Mouse (Mus musculus) limb, embryonic 14.5 days (tissue): ENCODE data around the gene Wrap73. TPM values are rescaled to one million over a fixed set of nuclear protein-coding genes. Genes with fewer than 3 reads are reported as not detected.
A peak's percentile ranks its signal among the peaks of the same experiment; 100 is the strongest.

ENCODE experiments used
- ATAC-seq: fragments of 200-750 bp; cut with Nextera tagmentation; 2 replicates; pipeline ENCODE4 v1.8.0; 2017; ENCODE audit warnings: low read depth, moderate number of reproducible peaks, moderate TSS enrichment; ENCODE audit not compliant: low FRiP score
- DNase-seq: peaks from one replicate; pipeline ENCODE4 v3.0.0-alpha.2; 2015; ENCODE audit warnings: low spot score
- H3K27ac ChIP-seq: fragments of 300-500 bp; sonication (generic); replicated peaks from 2 replicates; pipeline ENCODE4 v1.5.1; 2014; ENCODE audit warnings: low read depth, mild to moderate bottlenecking, low read length, moderate library complexity, mixed read lengths
- H3K27me3 ChIP-seq: fragments of 300-500 bp; sonication (generic); 2 replicates; pipeline ENCODE4 v1.6.1; 2014; ENCODE audit warnings: low read length, mixed read lengths; ENCODE audit not compliant: control insufficient read depth, insufficient read depth
- H3K36me3 ChIP-seq: fragments of 300-500 bp; sonication (generic); 2 replicates; pipeline ENCODE4 v1.6.1; 2014; ENCODE audit warnings: mild to moderate bottlenecking, low read length, moderate library complexity, mixed read lengths; ENCODE audit not compliant: control insufficient read depth, insufficient read depth
- H3K4me1 ChIP-seq: fragments of 300-500 bp; sonication (generic); 2 replicates; pipeline ENCODE4 v1.6.1; 2014; ENCODE audit warnings: antibody characterized with exemption, low read length, mixed read lengths; ENCODE audit not compliant: control insufficient read depth, insufficient read depth
- H3K4me2 ChIP-seq: fragments of 300-500 bp; sonication (generic); replicated peaks from 2 replicates; pipeline ENCODE4 v1.6.1; 2014; ENCODE audit warnings: low read depth, mild to moderate bottlenecking, low read length, moderate library complexity; ENCODE audit not compliant: severe bottlenecking
- H3K4me3 ChIP-seq: fragments of 300-500 bp; sonication (generic); replicated peaks from 2 replicates; pipeline ENCODE4 v1.5.1; 2014; ENCODE audit warnings: low read length
- H3K9ac ChIP-seq: fragments of 300-500 bp; sonication (generic); 2 replicates; pipeline ENCODE4 v1.6.1; 2014; ENCODE audit warnings: mild to moderate bottlenecking, low read depth, low read length, moderate library complexity; ENCODE audit not compliant: severe bottlenecking
- H3K9me3 ChIP-seq: fragments of 300-500 bp; sonication (generic); 2 replicates; pipeline ENCODE4 v1.6.1; 2016; ENCODE audit warnings: low read length; ENCODE audit not compliant: control insufficient read depth
- POLR2A ChIP-seq: fragments of 200-500 bp; IDR thresholded peaks from 2 replicates; pipeline ENCODE4 v1.8.0; 2012; ENCODE audit warnings: inconsistent platforms, mild to moderate bottlenecking, moderate library complexity, borderline replicate concordance; ENCODE audit not compliant: insufficient read depth, insufficient read length; ENCODE audit errors: extremely low read depth
- WGBS: fragments of 180-500 bp; shearing (Covaris S2); extraction: QIAGEN DNeasy Blood & Tissue Kit; methylation state at CpG from one replicate; pipeline ENCODE4 v1.1.7; 2014; 5-methylcytosine and 5-hydroxymethylcytosine counted together
- polyA plus RNA-seq, 2 experiments: library from polyadenylated mRNA; depleted of rRNA in 1 of 2; stranded (reverse) in 1 of 2; unstranded in 1 of 2; fragments of >200 nt; fragmentation: Nextera tagmentation in 1 of 2; extraction: Ambion mirVana in 1 of 2; gene quantifications; 2 replicates each; pipeline versions ENCODE4 v1.2.1 to v1.2.3; 2012 to 2014

Gene Wrap73
- polyA plus RNA-seq (2012; rRNA removed), result 37.9 and 47.7 TPM in 2 replicates
- 38.2 and 45.3 TPM in 2 replicates for polyA plus RNA-seq (2014; fragmentation: Nextera tagmentation; extraction: Ambion mirVana)

DNA sequence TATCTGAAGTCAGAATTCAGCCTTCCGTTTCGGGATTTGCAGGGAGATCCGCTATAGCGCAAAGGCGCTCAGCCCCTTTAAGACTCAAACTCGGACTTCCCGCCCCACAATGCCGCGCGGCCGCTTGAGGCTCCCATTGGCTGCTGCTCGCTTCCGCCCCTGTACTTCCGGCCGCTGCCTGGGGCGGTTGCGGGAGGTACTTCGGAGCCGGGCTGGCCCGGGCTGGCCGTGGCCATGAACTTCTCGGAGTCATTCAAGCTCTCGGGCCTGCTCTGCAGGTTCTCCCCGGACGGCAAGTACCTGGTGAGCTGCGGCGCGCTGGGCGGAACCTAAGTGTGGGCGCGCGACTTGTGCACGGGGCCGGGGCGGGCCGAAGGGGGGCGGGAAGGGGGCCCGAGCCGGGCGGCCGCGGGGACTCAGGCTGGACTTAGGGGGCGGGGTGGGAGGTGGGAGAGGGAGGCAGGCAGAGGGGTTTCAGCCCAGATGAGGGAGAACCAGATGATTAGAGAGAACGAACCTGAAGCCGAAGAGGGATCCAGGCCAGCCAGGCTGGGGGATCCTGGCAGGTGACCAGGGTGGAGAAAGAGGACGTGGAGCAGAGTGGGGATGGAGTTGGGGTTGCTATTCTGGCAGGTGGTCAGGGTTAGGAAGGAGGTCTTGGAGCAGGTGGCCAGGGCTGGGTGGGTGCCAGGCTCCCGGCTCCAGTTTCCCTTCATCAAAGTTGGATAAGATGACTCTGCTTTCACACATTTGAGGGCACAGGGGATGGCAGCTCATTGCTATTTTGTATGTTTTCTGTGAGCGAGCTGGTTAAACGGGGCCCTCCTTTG lies at the start of gene Wrap73:
Gene Wrap73, plus strand, starts transcription at position 162 of the 830 bp plus-strand sequence.
- DNase-seq (peak; percentile 90), ATAC-seq (peak; percentile 97)
- Histone ChIP-seq H3K4me3 (peak within 1 kb of the TSS; percentile 64), H3K4me1 (peaks cover 15% of the 10 kb centered on the region; the same call in 1 of the 2 replicates), H3K9ac (peak within 1 kb of the TSS; percentile 68), H3K27me3 (peaks cover 43% of the 10 kb centered on the region), H3K36me3 (peaks cover 9% of the 10 kb centered on the region; the same call in 1 of the 2 replicates), H3K4me2 (peak within 1 kb of the TSS; percentile 83), H3K9me3 (no peaks in the 10 kb centered on the region), H3K27ac (peak within 1 kb of the TSS; percentile 63)
- 3% methylated on average over 49 of the region's 49 CpGs for WGBS
- 0 out of 2 replicates have a peak, but pooled peaks have one; percentile 40 for TF ChIP-seq POLR2A

DNA sequence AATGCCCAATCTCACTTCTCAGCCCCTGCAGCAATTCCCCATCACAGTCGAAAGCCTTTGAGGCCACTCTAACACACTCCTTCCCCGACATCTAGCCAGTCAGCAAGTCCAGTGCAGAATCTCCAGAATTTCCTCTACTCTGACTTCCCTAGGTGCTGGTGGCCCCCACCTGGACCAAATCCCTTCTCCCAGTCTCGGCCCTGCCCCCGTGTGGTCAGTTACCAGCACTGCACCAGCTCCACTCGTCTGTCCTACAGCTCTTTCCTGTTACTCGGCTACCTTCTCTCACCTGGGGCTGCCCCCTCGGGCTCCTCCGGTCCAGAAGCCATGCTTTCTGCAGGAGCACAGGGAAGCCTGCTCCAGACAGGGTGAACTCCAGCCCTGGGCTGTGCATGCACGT lies 49.0 kb upstream of the Wrap73 start:
- Histone ChIP-seq H3K4me1 (no peaks in the 10 kb centered on the region), H3K36me3 (no peaks in the 10 kb centered on the region), H3K9ac (no peak overlapping the region), H3K4me3 (no peak overlapping the region), H3K27ac (no peak overlapping the region), H3K4me2 (no peak overlapping the region), H3K27me3 (no peaks in the 10 kb centered on the region), H3K9me3 (no peaks in the 10 kb centered on the region)
- WGBS, result 16% methylated on average over 9 of the region's 9 CpGs
- no peak for TF ChIP-seq POLR2A
- ATAC-seq (no peak), DNase-seq (no peak)

DNA sequence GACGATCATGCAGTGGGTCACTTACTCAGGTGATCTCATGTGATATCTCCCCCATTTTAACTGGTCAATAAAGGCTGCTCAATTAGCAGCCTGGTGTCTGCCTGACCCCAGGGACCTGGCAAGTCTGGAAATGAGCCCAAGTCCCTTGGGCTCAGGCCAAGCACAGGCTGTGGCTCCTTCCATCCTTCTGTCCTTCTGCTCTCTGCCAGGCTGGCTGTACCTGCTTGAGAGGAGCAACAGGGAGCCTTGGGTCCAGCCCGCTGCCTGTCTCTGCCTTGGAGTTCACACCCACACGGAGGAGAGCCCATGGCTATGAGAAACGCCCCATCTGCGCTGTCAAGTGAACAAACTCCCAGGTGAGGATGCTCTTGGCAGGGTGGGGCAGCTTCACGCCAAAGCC lies 46.1 kb upstream of the Wrap73 start:
- 23% methylated on average over 6 of the region's 6 CpGs for WGBS
- H3K36me3 ChIP-seq, result no peaks in the 10 kb centered on the region
- H3K9ac ChIP-seq, result no peak overlapping the region
- no peaks in the 10 kb centered on the region for H3K9me3 ChIP-seq
- no peaks in the 10 kb centered on the region for H3K27me3 ChIP-seq
- no peak for ATAC-seq
- H3K4me2 ChIP-seq, result no peak overlapping the region
- no peaks in the 10 kb centered on the region for H3K4me1 ChIP-seq
- H3K4me3 ChIP-seq, result no peak overlapping the region
- DNase-seq, result no peak
- no peak for TF ChIP-seq POLR2A
- H3K27ac ChIP-seq, result no peak overlapping the region

DNA sequence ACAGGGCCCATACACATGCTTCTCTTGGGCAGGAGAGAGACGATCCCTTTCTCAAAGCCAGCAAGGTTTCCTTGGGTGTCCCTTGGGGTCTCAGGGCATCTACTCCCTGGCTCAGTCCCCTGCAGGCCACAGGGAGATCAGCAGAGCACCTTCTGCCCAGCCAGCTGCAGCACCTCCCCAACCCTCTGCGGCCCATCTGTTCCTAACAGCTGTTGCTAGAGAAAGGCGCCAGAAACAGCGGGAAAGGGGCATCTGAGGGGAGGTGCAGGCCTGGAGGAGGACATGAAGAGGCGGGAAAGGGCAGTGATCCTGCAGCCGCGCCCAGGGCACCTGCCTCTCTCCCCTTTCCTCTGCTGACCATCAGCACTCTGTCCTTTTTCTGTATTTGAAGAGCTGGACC lies 42.8 kb upstream of the Wrap73 start:
- ATAC-seq (no peak), DNase-seq (no peak)
- WGBS, result 43% methylated on average over 7 of the region's 7 CpGs
- Histone ChIP-seq H3K9me3 (no peaks in the 10 kb centered on the region), H3K27me3 (no peaks in the 10 kb centered on the region), H3K4me1 (no peaks in the 10 kb centered on the region), H3K9ac (no peak overlapping the region), H3K36me3 (no peaks in the 10 kb centered on the region), H3K4me3 (no peak overlapping the region), H3K4me2 (no peak overlapping the region), H3K27ac (no peak overlapping the region)
- no peak for TF ChIP-seq POLR2A

DNA sequence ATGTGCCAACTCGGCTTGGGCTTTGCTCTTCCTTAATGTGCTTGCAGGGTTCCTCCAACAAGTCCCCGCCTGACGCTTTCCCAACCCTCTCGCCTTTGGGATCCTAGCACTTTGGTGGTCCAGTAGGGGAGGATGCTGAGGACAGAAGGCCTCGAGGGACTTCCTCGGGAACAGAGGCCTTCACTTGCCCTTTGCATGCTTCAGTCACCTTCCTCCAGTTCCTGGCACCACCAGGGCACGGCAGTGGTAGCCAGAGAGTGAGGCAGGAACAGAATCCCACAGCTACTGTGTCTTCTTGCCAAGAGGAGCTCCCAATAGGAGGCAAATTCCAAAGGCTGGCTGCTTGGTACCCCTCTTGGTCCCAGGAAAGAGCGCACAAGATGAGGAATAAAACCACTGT lies 38.8 kb upstream of the Wrap73 start:
- Histone ChIP-seq H3K36me3 (no peaks in the 10 kb centered on the region), H3K9me3 (no peaks in the 10 kb centered on the region), H3K4me2 (no peak overlapping the region), H3K27ac (no peak overlapping the region), H3K4me1 (no peaks in the 10 kb centered on the region), H3K4me3 (no peak overlapping the region), H3K27me3 (no peaks in the 10 kb centered on the region), H3K9ac (no peak overlapping the region)
- DNase-seq, result no peak
- TF ChIP-seq POLR2A, result no peak
- 62% methylated on average over 8 of the region's 8 CpGs for WGBS
- no peak for ATAC-seq
